Mouse (Mus musculus) neural tube, embryonic 14.5 days (tissue): ENCODE measurements around the gene Pabpn1l. TPM values are rescaled to one million over a fixed set of nuclear protein-coding genes. Genes with fewer than 3 reads are reported as not detected.

Experiments used
- ATAC-seq: fragments of 200-750 bp; cut with Nextera tagmentation; 2 replicates; pipeline ENCODE4 v1.8.0; 2017; ENCODE audit warnings: low read depth, mild to moderate bottlenecking, moderate TSS enrichment, moderate library complexity
- H3K27ac ChIP-seq: fragments of 300-500 bp; sonication (generic); 2 replicates; pipeline ENCODE4 v1.5.1; 2014; ENCODE audit warnings: low read depth, mild to moderate bottlenecking, control low read depth, low read length, moderate library complexity, mixed read lengths
- H3K27me3 ChIP-seq: fragments of 300-500 bp; sonication (generic); 2 replicates; pipeline ENCODE4 v1.6.1; 2014; ENCODE audit warnings: low read length; ENCODE audit not compliant: control insufficient read depth, insufficient read depth
- H3K36me3 ChIP-seq: fragments of 300-500 bp; sonication (generic); 2 replicates; pipeline ENCODE4 v1.6.1; 2014; ENCODE audit warnings: low read length, mixed read lengths; ENCODE audit not compliant: control insufficient read depth, insufficient read depth
- H3K4me1 ChIP-seq: fragments of 300-500 bp; sonication (generic); 2 replicates; pipeline ENCODE4 v1.6.1; 2014; ENCODE audit warnings: low read length; ENCODE audit not compliant: control insufficient read depth, insufficient read depth
- H3K4me2 ChIP-seq: fragments of 300-500 bp; sonication (generic); 2 replicates; pipeline ENCODE4 v1.6.1; 2014; ENCODE audit warnings: mild to moderate bottlenecking, low read depth, low read length, control low read depth
- H3K4me3 ChIP-seq: fragments of 300-500 bp; sonication (generic); 2 replicates; pipeline ENCODE4 v1.5.1; 2014; ENCODE audit warnings: low read depth, low read length, control low read depth, mixed read lengths
- H3K9ac ChIP-seq: fragments of 300-500 bp; sonication (generic); replicated peaks from 2 replicates; pipeline ENCODE4 v1.6.1; 2014; ENCODE audit warnings: low read depth, mild to moderate bottlenecking, control low read depth, low read length, mixed read lengths
- H3K9me3 ChIP-seq: fragments of 300-500 bp; sonication (generic); 2 replicates; pipeline ENCODE4 v1.6.1; 2016; ENCODE audit warnings: low read length; ENCODE audit not compliant: control insufficient read depth
- WGBS: fragments of 180-500 bp; shearing (Covaris S2); extraction: QIAGEN DNeasy Blood & Tissue Kit; methylation state at CpG from one replicate; pipeline ENCODE4 v1.1.7; 2014; 5-methylcytosine and 5-hydroxymethylcytosine counted together
- polyA plus RNA-seq: library from polyadenylated mRNA; unstranded; fragments of >200 nt; fragmentation: Nextera tagmentation; extraction: Ambion mirVana; gene quantifications from 2 replicates; pipeline ENCODE4 v1.2.1, GENCODE M21; 2014

Gene Pabpn1l
- polyA plus RNA-seq, 1 experiment from 2014 or later, result not detected

- Histone ChIP-seq H3K4me1 (0 out of 2 replicates have a peak, but pooled peaks cover 7% of the 10 kb centered on the region), H3K4me2 (no peak overlapping the region), H3K9ac (no peak overlapping the region), H3K27me3 (no peaks in the 10 kb centered on the region), H3K4me3 (no peak overlapping the region), H3K36me3 (no peaks in the 10 kb centered on the region), H3K9me3 (no peaks in the 10 kb centered on the region), H3K27ac (no peak overlapping the region)
- ATAC-seq, result no peak
- WGBS, result 63% methylated on average over 4 of the region's 4 CpGs
These were observed 26.5 kb downstream of the Pabpn1l start for GRCm38 (mm10) chr8:122596031-122596430.

DNA sequence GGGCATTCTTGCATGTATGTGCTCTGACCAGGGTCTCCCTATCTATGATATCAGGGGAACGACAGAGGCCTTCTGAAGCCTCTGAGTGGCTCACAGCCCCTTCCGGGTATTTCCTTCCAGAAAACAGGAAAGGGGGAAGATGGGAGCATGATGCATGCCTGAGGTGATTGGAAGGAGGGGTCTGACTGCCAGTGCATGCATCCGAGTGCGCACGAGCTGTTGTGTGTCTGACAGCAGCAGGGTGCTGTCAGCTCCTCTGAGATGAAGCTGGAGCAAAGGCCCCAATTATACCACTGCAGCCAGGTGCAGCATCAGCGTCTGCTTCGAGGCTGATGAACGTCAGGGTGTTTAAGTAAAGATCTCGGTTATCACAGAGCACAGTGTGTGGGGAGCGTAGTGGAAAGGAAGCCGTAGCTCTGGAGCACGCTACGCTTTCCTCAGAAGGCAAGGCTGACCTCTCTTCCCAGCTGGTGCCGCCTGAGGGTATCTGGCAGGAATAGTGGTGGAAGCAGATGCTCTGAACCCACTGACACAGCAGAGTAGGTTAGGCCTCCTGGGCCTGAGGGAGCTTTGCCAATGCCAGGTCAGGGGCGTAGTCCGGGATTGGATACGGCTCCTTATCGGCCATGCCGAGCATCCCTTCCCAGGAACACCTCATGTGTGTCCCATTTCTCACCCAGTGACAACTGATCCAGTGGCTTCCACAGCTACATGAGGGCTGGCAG, 28.6 kb downstream of the Pabpn1l start:
- H3K9me3 ChIP-seq, result no peaks in the 10 kb centered on the region
- no peaks in the 10 kb centered on the region for H3K36me3 ChIP-seq
- 61% methylated on average over 19 of the region's 19 CpGs for WGBS
- no peak overlapping the region for H3K4me2 ChIP-seq
- no peak overlapping the region for H3K9ac ChIP-seq
- H3K27me3 ChIP-seq, result no peaks in the 10 kb centered on the region
- peak; percentile 24; the same call in 1 of the 2 replicates for ATAC-seq
- H3K4me3 ChIP-seq, result no peak overlapping the region
- 0 out of 2 replicates have a peak, but pooled peaks cover 7% of the 10 kb centered on the region for H3K4me1 ChIP-seq
- H3K27ac ChIP-seq, result no peak overlapping the region

DNA sequence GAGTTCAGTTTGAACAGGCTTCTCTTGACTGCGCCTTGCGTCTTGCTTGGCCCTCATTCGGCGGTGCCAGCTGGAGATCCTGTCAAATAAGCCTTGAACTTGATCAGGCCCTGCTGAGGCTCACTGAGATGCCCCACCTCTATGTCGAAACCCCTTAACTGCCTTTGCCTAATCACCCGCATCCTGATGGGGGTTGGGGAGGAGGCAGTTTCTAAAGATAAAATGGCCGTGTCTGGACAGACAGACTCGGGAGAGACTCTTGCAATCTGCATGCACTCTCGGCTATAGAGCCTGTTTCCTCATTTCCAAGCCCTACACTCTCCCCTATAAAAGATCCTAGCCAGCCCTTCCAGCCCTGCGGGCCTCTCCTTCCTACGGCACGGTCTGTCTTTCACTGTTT, 29.3 kb downstream of the Pabpn1l start:
- Histone ChIP-seq H3K4me2 (no peak overlapping the region), H3K36me3 (no peaks in the 10 kb centered on the region), H3K27ac (no peak overlapping the region), H3K27me3 (no peaks in the 10 kb centered on the region), H3K9me3 (no peaks in the 10 kb centered on the region), H3K9ac (no peak overlapping the region), H3K4me1 (0 out of 2 replicates have a peak, but pooled peaks cover 7% of the 10 kb centered on the region), H3K4me3 (no peak overlapping the region)
- ATAC-seq, result no peak
- WGBS, result 60% methylated on average over 12 of the region's 12 CpGs

- no peaks in the 10 kb centered on the region for H3K27me3 ChIP-seq
- H3K9ac ChIP-seq, result no peak overlapping the region
- H3K27ac ChIP-seq, result no peak overlapping the region
- H3K4me1 ChIP-seq, result 0 out of 2 replicates have a peak, but pooled peaks cover 7% of the 10 kb centered on the region
- WGBS, result 87% methylated on average over 10 of the region's 10 CpGs
- no peaks in the 10 kb centered on the region for H3K9me3 ChIP-seq
- no peaks in the 10 kb centered on the region for H3K36me3 ChIP-seq
- H3K4me3 ChIP-seq, result no peak overlapping the region
- H3K4me2 ChIP-seq, result no peak overlapping the region
- no peak for ATAC-seq
These were observed 35.8 kb downstream of the Pabpn1l start for GRCm38 (mm10) chr8:122586749-122587148.

DNA sequence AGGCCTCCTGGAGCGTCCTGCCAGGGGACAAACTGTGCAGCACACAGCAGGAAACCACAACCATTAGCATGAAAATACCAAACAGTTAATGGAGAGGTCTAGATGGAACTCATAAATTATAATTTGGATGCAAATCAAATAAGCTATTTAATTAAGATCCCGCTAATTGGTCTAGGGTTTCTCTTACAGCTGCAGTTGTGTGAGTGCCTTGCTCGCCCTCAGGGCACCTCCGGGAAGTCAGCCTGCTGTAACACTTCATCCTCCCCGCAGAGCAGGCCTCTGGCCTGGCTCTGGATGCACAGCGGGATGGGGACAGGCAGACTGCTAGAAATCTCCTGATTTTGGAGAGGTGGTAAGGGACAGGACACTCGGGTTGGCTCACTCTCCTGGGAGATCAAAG, 36.4 kb downstream of the Pabpn1l start:
- no peak overlapping the region for H3K4me3 ChIP-seq
- H3K4me2 ChIP-seq, result no peak overlapping the region
- H3K27me3 ChIP-seq, result no peaks in the 10 kb centered on the region
- H3K9ac ChIP-seq, result no peak overlapping the region
- WGBS, result 40% methylated on average over 7 of the region's 7 CpGs
- H3K4me1 ChIP-seq, result 0 out of 2 replicates have a peak, but pooled peaks cover 7% of the 10 kb centered on the region
- H3K27ac ChIP-seq, result no peak overlapping the region
- no peaks in the 10 kb centered on the region for H3K36me3 ChIP-seq
- H3K9me3 ChIP-seq, result no peaks in the 10 kb centered on the region
- peak; percentile 54; the same call in 1 of the 2 replicates for ATAC-seq

DNA sequence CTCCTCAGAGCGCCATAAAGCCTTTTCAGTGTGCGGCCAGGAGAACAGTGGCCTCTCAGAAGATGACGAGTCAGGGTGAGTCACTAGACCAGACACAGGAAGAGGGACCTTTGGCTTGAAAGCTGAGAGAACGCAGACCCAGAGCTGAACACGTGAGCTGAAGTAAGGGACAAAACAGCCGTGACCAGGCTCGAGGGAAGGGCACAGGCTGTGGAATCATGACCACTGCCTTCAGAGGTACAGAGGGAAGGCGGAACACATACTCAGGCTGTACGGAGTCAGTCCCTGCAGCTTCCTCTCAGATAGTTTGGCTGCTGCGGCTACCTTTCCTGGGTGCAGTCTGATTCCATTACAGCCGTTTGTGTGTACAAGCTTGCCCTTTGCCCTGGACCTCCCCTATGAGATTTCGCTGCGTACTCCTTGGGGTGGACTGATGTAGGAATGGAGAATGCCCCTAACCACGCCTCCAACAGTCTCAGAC, 37.1 kb downstream of the Pabpn1l start:
- H3K4me1 ChIP-seq, result 0 out of 2 replicates have a peak, but pooled peaks cover 7% of the 10 kb centered on the region
- H3K36me3 ChIP-seq, result no peaks in the 10 kb centered on the region
- no peak overlapping the region for H3K4me3 ChIP-seq
- no peaks in the 10 kb centered on the region for H3K27me3 ChIP-seq
- no peak overlapping the region for H3K4me2 ChIP-seq
- no peak overlapping the region for H3K9ac ChIP-seq
- H3K27ac ChIP-seq, result no peak overlapping the region
- no peak for ATAC-seq
- H3K9me3 ChIP-seq, result no peaks in the 10 kb centered on the region
- WGBS, result 79% methylated on average over 14 of the region's 14 CpGs

DNA sequence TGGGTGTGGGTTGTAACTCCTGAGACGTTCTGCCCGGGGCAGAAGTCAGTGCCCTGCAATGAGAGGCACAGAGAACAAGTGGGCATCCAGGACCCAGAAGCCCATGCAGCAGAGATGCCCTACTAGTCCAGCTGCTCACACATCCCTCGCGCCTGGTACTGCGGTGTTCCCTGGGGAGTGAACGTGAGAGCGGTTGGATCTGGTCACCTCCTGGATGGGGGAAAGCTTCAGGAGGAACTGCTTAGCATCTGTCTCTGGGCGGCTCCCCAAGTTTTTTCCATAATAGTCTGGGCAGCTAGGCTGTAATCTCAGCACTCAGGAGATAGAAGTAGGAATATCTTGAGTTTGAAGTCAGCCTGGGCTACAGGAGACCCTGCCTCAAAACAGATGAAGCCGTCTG, 37.6 kb downstream of the Pabpn1l start:
- 75% methylated on average over 9 of the region's 9 CpGs for WGBS
- Histone ChIP-seq H3K27me3 (no peaks in the 10 kb centered on the region), H3K4me3 (no peak overlapping the region), H3K4me2 (no peak overlapping the region), H3K9ac (no peak overlapping the region), H3K4me1 (0 out of 2 replicates have a peak, but pooled peaks cover 7% of the 10 kb centered on the region), H3K36me3 (no peaks in the 10 kb centered on the region), H3K27ac (no peak overlapping the region), H3K9me3 (no peaks in the 10 kb centered on the region)
- ATAC-seq, result no peak

DNA sequence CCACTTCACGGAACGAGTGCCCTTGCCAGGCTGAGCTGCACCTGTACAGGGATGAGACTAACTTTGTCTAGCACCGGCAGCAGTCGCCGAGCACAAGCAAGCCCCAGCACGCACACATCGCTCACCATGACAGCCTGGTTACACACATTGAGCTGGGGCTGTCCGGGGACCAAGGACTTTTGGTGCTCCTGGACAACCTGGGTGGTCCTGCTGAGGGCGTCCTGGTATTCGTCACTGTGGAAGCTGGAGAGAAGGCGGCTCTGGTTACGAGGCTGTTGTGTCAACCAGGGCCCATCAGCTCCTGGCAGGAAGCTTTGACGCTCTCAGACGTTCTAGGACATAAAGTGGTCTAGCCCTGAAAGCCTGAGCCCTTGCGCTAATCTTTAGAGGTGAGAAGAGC, 41.6 kb downstream of the Pabpn1l start:
- Histone ChIP-seq H3K4me1 (peaks cover 11% of the 10 kb centered on the region), H3K9me3 (no peaks in the 10 kb centered on the region), H3K9ac (no peak overlapping the region), H3K4me2 (no peak overlapping the region), H3K27ac (no peak overlapping the region), H3K36me3 (no peaks in the 10 kb centered on the region), H3K27me3 (no peaks in the 10 kb centered on the region), H3K4me3 (no peak overlapping the region)
- 64% methylated on average over 13 of the region's 15 CpGs for WGBS
- no peak for ATAC-seq

DNA sequence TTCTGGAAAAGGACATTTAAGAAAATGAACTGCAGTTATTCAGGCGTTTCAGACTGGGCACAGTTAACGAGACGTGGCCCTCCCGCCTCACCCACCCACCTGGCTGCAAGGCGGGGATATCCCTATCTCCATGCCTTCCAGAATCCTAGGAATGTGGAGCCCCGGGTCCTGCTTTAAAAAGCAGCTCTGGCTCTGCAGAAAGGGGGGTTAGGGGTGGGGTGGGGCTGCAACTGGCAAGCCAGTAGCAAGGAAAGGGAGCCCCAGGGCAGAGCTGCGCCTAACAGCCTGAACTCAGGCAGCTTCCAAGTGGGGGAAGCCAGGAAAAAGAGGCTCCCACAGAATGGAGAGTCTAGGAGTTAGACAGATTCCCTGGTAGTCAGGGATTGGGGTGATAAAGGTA, 43.3 kb downstream of the Pabpn1l start:
- Histone ChIP-seq H3K4me1 (peaks cover 17% of the 10 kb centered on the region), H3K9ac (no peak overlapping the region), H3K36me3 (no peaks in the 10 kb centered on the region), H3K27me3 (no peaks in the 10 kb centered on the region), H3K4me2 (no peak overlapping the region), H3K27ac (no peak overlapping the region), H3K9me3 (no peaks in the 10 kb centered on the region), H3K4me3 (no peak overlapping the region)
- no peak for ATAC-seq
- WGBS, result 28% methylated on average over 7 of the region's 7 CpGs
